In the genomic region with DNA sequence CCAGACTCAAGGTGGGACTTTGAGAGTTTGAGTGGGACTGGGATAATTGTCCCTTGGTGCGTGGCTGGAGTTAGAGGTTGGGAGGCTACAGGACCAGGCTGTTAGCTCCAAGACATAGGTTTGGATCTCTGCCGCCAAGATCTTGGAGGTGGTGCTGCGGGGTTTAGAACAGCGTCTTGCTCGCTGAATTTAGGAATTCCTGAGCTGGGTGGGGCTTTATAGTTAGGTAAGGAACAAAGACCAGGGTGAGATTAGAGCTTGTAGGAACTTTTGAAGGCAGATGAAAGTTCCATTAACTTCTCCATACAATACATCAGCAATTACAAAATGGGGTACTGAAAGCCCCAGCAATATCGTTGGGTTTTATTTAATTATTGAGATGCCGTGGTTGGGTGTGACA, we compare ENCODE assay signal across 11 mouse cellular contexts. TPM values are rescaled to one million over a fixed set of nuclear protein-coding genes. Genes with fewer than 3 reads are reported as not detected.
DNase-seq lines count a peak whose midpoint lies in the region; ATAC-seq and TF ChIP-seq lines count a peak whose summit lies in the region.
"Had no signal": no experiment of that assay in that cellular context is flagged by ENCODE, and none has a peak within 500 bp of the region (broad histone marks: within the 10 kb centered on the region; RNA-seq: fewer than 3 reads in every experiment).

No protein-coding gene starts in this region.

- H3K4me2 ChIP-seq in heart, embryonic 16.5 days (ENCODE audit: low read depth, low read length) = peak overlapping the region; percentile 58
- peak overlapping the region; percentile 43 for H3K4me2 ChIP-seq in limb, embryonic 15.5 days

- ATAC-seq in heart, embryonic 16.5 days (replicated peaks; ENCODE audit: extremely low read depth, insufficient read depth, low FRiP score) = no peak
- ATAC-seq in limb, embryonic 15.5 days (ENCODE audit: insufficient number of reproducible peaks, low FRiP score, low TSS enrichment, low read depth) = no peak

- no peak for DNase-seq in heart, postnatal 10 days
- peak; percentile 91 for DNase-seq in R1 (ENCODE audit: low read depth, low spot score)
- no peak for DNase-seq in spleen, postnatal 14 days (ENCODE audit: low spot score in 2 of 2)
- no peak for DNase-seq in urinary bladder, postnatal 10 days (ENCODE audit: low spot score)
- DNase-seq in frontal cortex, postnatal 14 days (ENCODE audit: low spot score in 2 of 2) = no peak
- DNase-seq: adrenal gland, adult 8-10 months had no signal

- H3K27ac ChIP-seq in heart, embryonic 16.5 days (ENCODE audit: low read length) = no peak overlapping the region
- peak overlapping the region; percentile 22; the same call in 1 of the 2 replicates for H3K27ac ChIP-seq in limb, embryonic 15.5 days

- WGBS in heart, embryonic 16.5 days = 34% methylated on average over 7 of the region's 7 CpGs
- WGBS in limb, embryonic 15.5 days = 33% methylated on average over 7 of the region's 7 CpGs

- H3K9me3 ChIP-seq in heart, embryonic 16.5 days (replicated peaks; ENCODE audit: control insufficient read depth, low read length) = no peaks in the 10 kb centered on the region
- no peaks in the 10 kb centered on the region for H3K9me3 ChIP-seq in E14TG2a.4 (ENCODE audit: low read length)
- no peaks in the 10 kb centered on the region for H3K9me3 ChIP-seq in limb, embryonic 15.5 days

- no peak overlapping the region for H3K9ac ChIP-seq in heart, embryonic 16.5 days (ENCODE audit: low read length)
- no peak overlapping the region for H3K9ac ChIP-seq in limb, embryonic 15.5 days

- peaks cover 41% of the 10 kb centered on the region for H3K27me3 ChIP-seq in heart, embryonic 16.5 days (ENCODE audit: control insufficient read depth, insufficient read depth, low read length)
- H3K27me3 ChIP-seq in E14TG2a.4 (ENCODE audit: insufficient read depth, low read length) = peaks cover 14% of the 10 kb centered on the region
- peaks cover 19% of the 10 kb centered on the region for H3K27me3 ChIP-seq in limb, embryonic 15.5 days

- TF ChIP-seq CTCF in E14TG2a.4 (conservative IDR thresholded peaks at IDR 0.05; ENCODE audit: low read length) = no peak

- H3K36me3 ChIP-seq in heart, embryonic 16.5 days (ENCODE audit: control insufficient read depth, insufficient read depth) = no peaks in the 10 kb centered on the region
- H3K36me3 ChIP-seq in E14TG2a.4 (ENCODE audit: insufficient read depth, low read length) = peaks cover 10% of the 10 kb centered on the region
- H3K36me3 ChIP-seq in limb, embryonic 15.5 days = peaks cover 23% of the 10 kb centered on the region

- H3K4me1 ChIP-seq in heart, embryonic 16.5 days (ENCODE audit: control insufficient read depth, insufficient read depth, low read length) = peaks cover 12% of the 10 kb centered on the region
- H3K4me1 ChIP-seq in E14TG2a.4 (replicated peaks; ENCODE audit: low read depth, low read length) = peaks cover 48% of the 10 kb centered on the region
- peaks cover 31% of the 10 kb centered on the region for H3K4me1 ChIP-seq in limb, embryonic 15.5 days

- no peak overlapping the region for H3K4me3 ChIP-seq in heart, embryonic 16.5 days (ENCODE audit: low read length)
- peak overlapping the region; percentile 66 for H3K4me3 ChIP-seq in E14TG2a.4 (replicated peaks; ENCODE audit: low read length)
- H3K4me3 ChIP-seq in limb, embryonic 15.5 days = peak overlapping the region; percentile 28

- intact Hi-C loops in heart, postnatal 10 days (cut with DNase I) = loop anchor here (2.0 kb wide), 1 partner anchor 135 kb away; no protein-coding TSS in a partner anchor

RNA-seq across cellular contexts. Expression of gene Cyth2, which starts 14.4 kb away (rescaled TPM):
- 90.8 and 90.9 TPM in 2 replicates for polyA plus RNA-seq in heart, embryonic 16.5 days (2015; fragmentation: Nextera tagmentation; extraction: Ambion mirVana)
- 10 to 100 TPM; 91.1 to 95.1 TPM for total RNA-seq in heart, postnatal 10 days (2021)
- 87.9 and 98.8 TPM in 2 replicates for polyA plus RNA-seq in limb, embryonic 15.5 days (2015; fragmentation: Nextera tagmentation; extraction: Ambion mirVana)

RNA-seq across cellular contexts. Expression of gene Sult2b1, which starts 15.5 kb away (rescaled TPM):
- polyA plus RNA-seq in heart, embryonic 16.5 days (2015; fragmentation: Nextera tagmentation; extraction: Ambion mirVana) = 0.66 and 0.72 TPM in 2 replicates
- total RNA-seq in heart, postnatal 10 days (2021) = not detected
- polyA plus RNA-seq in limb, embryonic 15.5 days (2015; fragmentation: Nextera tagmentation; extraction: Ambion mirVana) = 82.1 and 91.0 TPM in 2 replicates
- polyA plus RNA-seq: erythroblast, embryonic 14.5 days had no signal

RNA-seq across cellular contexts. Expression of gene Lmtk3, which starts 16.5 kb away (rescaled TPM):
- 0.53 and 0.57 TPM in 2 replicates for polyA plus RNA-seq in heart, embryonic 16.5 days (2015; fragmentation: Nextera tagmentation; extraction: Ambion mirVana)
- under 1 TPM; 0.22 to 0.30 TPM for total RNA-seq in heart, postnatal 10 days (2021)
- polyA plus RNA-seq in limb, embryonic 15.5 days (2015; fragmentation: Nextera tagmentation; extraction: Ambion mirVana) = 1.6 and 2.0 TPM in 2 replicates

RNA-seq across cellular contexts. Expression of gene Kcnj14, which starts 24.6 kb away (rescaled TPM):
- 0.50 and 0.57 TPM in 2 replicates for polyA plus RNA-seq in heart, embryonic 16.5 days (2015; fragmentation: Nextera tagmentation; extraction: Ambion mirVana)
- under 1 TPM; 0.69 to 0.74 TPM for total RNA-seq in heart, postnatal 10 days (2021)
- 1.4 and 1.5 TPM in 2 replicates for polyA plus RNA-seq in limb, embryonic 15.5 days (2015; fragmentation: Nextera tagmentation; extraction: Ambion mirVana)
- polyA plus RNA-seq: spleen, adult 2 months had no signal

RNA-seq across cellular contexts. Expression of gene Grwd1, which starts 30.7 kb away (rescaled TPM):
- 38.1 and 40.2 TPM in 2 replicates for polyA plus RNA-seq in heart, embryonic 16.5 days (2015; fragmentation: Nextera tagmentation; extraction: Ambion mirVana)
- 10 to 100 TPM; 14.6 to 17.1 TPM for total RNA-seq in heart, postnatal 10 days (2021)
- 56.3 and 59.3 TPM in 2 replicates for polyA plus RNA-seq in limb, embryonic 15.5 days (2015; fragmentation: Nextera tagmentation; extraction: Ambion mirVana)

Comparison
In these comparisons a context has a peak if more than half of its experiments do, and no peak if none do; other contexts are left out.
1. RNA of gene Sult2b1, which starts 15.5 kb away (polyA plus RNA-seq): 82.1 to 91.0 TPM in limb, embryonic 15.5 days; 0.66 to 0.72 TPM in heart, embryonic 16.5 days; every median in the first group is over 10 times any median in the second.